Mouse (Mus musculus): ENCODE results near the gene Ppfia2. TPM values are rescaled to one million over a fixed set of nuclear protein-coding genes. Genes with fewer than 3 reads are reported as not detected.

Gene Ppfia2
- under 1 TPM; 0.79 to 0.87 TPM for total RNA-seq (2021)

- intact Hi-C loops (cut with DNase I) = no loop called here
- DNase-seq = peak; percentile 25 to 30
These were observed at the start of gene Ppfia2 for GRCm38 (mm10) chr10:106469855-106470532. Gene Ppfia2, plus strand, starts transcription at chr10:106470339.

- peak; percentile 29 to 35 for DNase-seq
- intact Hi-C loops (cut with DNase I) = no loop called here
These were observed 1.0 kb upstream of the Ppfia2 start for GRCm38 (mm10) chr10:106468956-106469721.

GRCm38 (mm10) chr10:106470533-106471205, 530 bp downstream of the Ppfia2 start:
- DNase-seq = peak in 1 of 2 experiments; percentile 9
- intact Hi-C loops (cut with DNase I) = no loop called here

- no peak for DNase-seq
- intact Hi-C loops (cut with DNase I) = no loop called here
These were observed 39.4 kb downstream of the Ppfia2 start for GRCm38 (mm10) chr10:106509281-106510165.

- intact Hi-C loops (cut with DNase I) = no loop called here
- DNase-seq = no peak
These were observed 95.9 kb downstream of the Ppfia2 start for GRCm38 (mm10) chr10:106566036-106566435.

GRCm38 (mm10) chr10:106585026-106585425, 114.9 kb downstream of the Ppfia2 start:
- intact Hi-C loops (cut with DNase I) = loop anchor here (2.0 to 10.0 kb wide), 4 partner anchors 180 to 716 kb away; no protein-coding TSS in a partner anchor
- DNase-seq = peak in 1 of 2 experiments; percentile 1

- intact Hi-C loops (cut with DNase I) = loop anchor here (2.0 to 10.0 kb wide), 4 partner anchors 181 to 717 kb away; no protein-coding TSS in a partner anchor
- DNase-seq = peak; percentile 24 to 50
These were observed 115.4 kb downstream of the Ppfia2 start for GRCm38 (mm10) chr10:106585476-106586080.

GRCm38 (mm10) chr10:106587817-106588216, 117.7 kb downstream of the Ppfia2 start:
- intact Hi-C loops (cut with DNase I) = loop anchor here (5.0 to 10.0 kb wide), 3 partner anchors 183 to 333 kb away; no protein-coding TSS in a partner anchor
- no peak for DNase-seq

- no peak for DNase-seq
- intact Hi-C loops (cut with DNase I) = no loop called here
These were observed 120.8 kb downstream of the Ppfia2 start for GRCm38 (mm10) chr10:106590944-106591343.

- no peak for DNase-seq
- intact Hi-C loops (cut with DNase I) = no loop called here
These were observed 126.8 kb downstream of the Ppfia2 start for GRCm38 (mm10) chr10:106596976-106597375.

- intact Hi-C loops (cut with DNase I) = loop anchor here (10.0 kb wide), 1 partner anchor 781 kb away; no protein-coding TSS in a partner anchor
- no peak for DNase-seq
These were observed 133.3 kb downstream of the Ppfia2 start for GRCm38 (mm10) chr10:106603319-106603898.

- peak in 1 of 2 experiments; percentile 12 for DNase-seq
These were observed 139.2 kb downstream of the Ppfia2 start for GRCm38 (mm10) chr10:106609177-106609981.

GRCm38 (mm10) chr10:106610222-106610621, 140.1 kb downstream of the Ppfia2 start:
- intact Hi-C loops (cut with DNase I) = no loop called here
- no peak for DNase-seq

More at GRCm38 (mm10) chr10:106609177-106609981, 139.2 kb downstream of the Ppfia2 start:
- intact Hi-C loops (cut with DNase I) = loop anchor here (2.0 to 10.0 kb wide), 2 partner anchors 303 to 775 kb away; no protein-coding TSS in a partner anchor

GRCm38 (mm10) chr10:106618194-106618593, 148.1 kb downstream of the Ppfia2 start:
- intact Hi-C loops (cut with DNase I) = no loop called here
- DNase-seq = no peak

GRCm38 (mm10) chr10:106620952-106621351, 150.8 kb downstream of the Ppfia2 start:
- no peak for DNase-seq
- intact Hi-C loops (cut with DNase I) = no loop called here

GRCm38 (mm10) chr10:106623342-106623741, 153.2 kb downstream of the Ppfia2 start:
- DNase-seq = no peak
- intact Hi-C loops (cut with DNase I) = no loop called here

- intact Hi-C loops (cut with DNase I) = no loop called here
- DNase-seq = no peak
These were observed 162.2 kb downstream of the Ppfia2 start for GRCm38 (mm10) chr10:106632171-106632935.

Measured in heart, postnatal 10 days (tissue).